Mouse (Mus musculus) embryonic facial prominence, embryonic 12.5 days (tissue): ENCODE measurements around the gene Mcts2. TPM values are rescaled to one million over a fixed set of nuclear protein-coding genes. Genes with fewer than 3 reads are reported as not detected.
A peak's percentile ranks its signal among the peaks of the same experiment; 100 is the strongest.

Experiments used
- ATAC-seq: fragments of 200-750 bp; cut with Nextera tagmentation; 2 replicates; pipeline ENCODE4 v1.8.0; 2017; ENCODE audit not compliant: insufficient number of reproducible peaks, insufficient read depth, low FRiP score, low TSS enrichment
- H3K27ac ChIP-seq: fragments of 300-500 bp; sonication (generic); 2 replicates; pipeline ENCODE4 v1.5.1; 2016; ENCODE audit warnings: mild to moderate bottlenecking
- H3K27me3 ChIP-seq: fragments of 300-500 bp; sonication (generic); 2 replicates; pipeline ENCODE4 v1.6.1; 2016; ENCODE audit warnings: mild to moderate bottlenecking, moderate library complexity
- H3K36me3 ChIP-seq: fragments of 300-500 bp; sonication (generic); 2 replicates; pipeline ENCODE4 v1.6.1; 2016; ENCODE audit warnings: mild to moderate bottlenecking
- H3K4me1 ChIP-seq: fragments of 300-500 bp; sonication (generic); 2 replicates; pipeline ENCODE4 v1.6.1; 2016
- H3K4me2 ChIP-seq: fragments of 300-500 bp; sonication (generic); replicated peaks from 2 replicates; pipeline ENCODE4 v1.6.1; 2016; ENCODE audit warnings: mild to moderate bottlenecking, moderate library complexity
- H3K4me3 ChIP-seq: fragments of 300-500 bp; sonication (generic); 2 replicates; pipeline ENCODE4 v1.5.1; 2016; ENCODE audit warnings: mild to moderate bottlenecking
- H3K9ac ChIP-seq: fragments of 300-500 bp; sonication (generic); 2 replicates; pipeline ENCODE4 v1.6.1; 2016; ENCODE audit warnings: mild to moderate bottlenecking, moderate library complexity
- H3K9me3 ChIP-seq: fragments of 300-500 bp; sonication (generic); 2 replicates; pipeline ENCODE4 v1.6.1; 2016; ENCODE audit warnings: mild to moderate bottlenecking, moderate library complexity
- WGBS: fragments of 180-500 bp; shearing (Covaris S2); methylation state at CpG from one replicate; pipeline ENCODE4 v1.1.7; 2016; 5-methylcytosine and 5-hydroxymethylcytosine counted together
- polyA plus RNA-seq: library from polyadenylated mRNA; unstranded; fragments of >200 nt; fragmentation: Nextera tagmentation; extraction: Ambion mirVana; gene quantifications from 2 replicates; pipeline ENCODE4 v1.2.1, GENCODE M21; 2016

The Mcts2 gene
- polyA plus RNA-seq, 1 experiment from 2014 or later = 38.9 TPM

GRCm38 (mm10) chr2:152705993-152706571 is 19.2 kb downstream of the Mcts2 start:
- 0 out of 2 replicates have a peak overlapping the region, but pooled peaks have one; percentile 15 for H3K9ac ChIP-seq
- no peaks in the 10 kb centered on the region for H3K27me3 ChIP-seq
- H3K4me1 ChIP-seq = peaks cover 30% of the 10 kb centered on the region
- H3K9me3 ChIP-seq = no peaks in the 10 kb centered on the region
- peak overlapping the region; percentile 96 for H3K27ac ChIP-seq
- ATAC-seq = peak; percentile 53
- H3K4me2 ChIP-seq = 0 out of 2 replicates have a peak overlapping the region, but pooled peaks have one; percentile 1
- no peak overlapping the region for H3K4me3 ChIP-seq
- 38% methylated on average over 22 of the region's 22 CpGs for WGBS
- peaks cover 49% of the 10 kb centered on the region for H3K36me3 ChIP-seq

GRCm38 (mm10) chr2:152707186-152707585 is 20.4 kb downstream of the Mcts2 start:
- 21% methylated on average over 7 of the region's 7 CpGs for WGBS
- no peak for ATAC-seq
- peaks cover 30% of the 10 kb centered on the region for H3K4me1 ChIP-seq

GRCm38 (mm10) chr2:152707627-152708026 is 20.8 kb downstream of the Mcts2 start:
- Histone ChIP-seq H3K36me3 (peaks cover 33% of the 10 kb centered on the region), H3K4me2 (peak overlapping the region; percentile 59), H3K4me1 (peaks cover 30% of the 10 kb centered on the region), H3K4me3 (peak overlapping the region; percentile 36), H3K27me3 (no peaks in the 10 kb centered on the region), H3K9ac (peak overlapping the region; percentile 64), H3K9me3 (no peaks in the 10 kb centered on the region), H3K27ac (peak overlapping the region; percentile 96)
- peak; percentile 89 for ATAC-seq
- WGBS = 3% methylated on average over 28 of the region's 31 CpGs

More at GRCm38 (mm10) chr2:152707186-152707585, 20.4 kb downstream of the Mcts2 start:
- Histone ChIP-seq H3K27me3 (no peaks in the 10 kb centered on the region), H3K4me3 (peak overlapping the region; percentile 36), H3K4me2 (peak overlapping the region; percentile 59), H3K36me3 (peaks cover 38% of the 10 kb centered on the region), H3K9me3 (no peaks in the 10 kb centered on the region), H3K9ac (peak overlapping the region; percentile 64), H3K27ac (peak overlapping the region; percentile 96)

GRCm38 (mm10) chr2:152709066-152709465 is 22.2 kb downstream of the Mcts2 start:
- WGBS = 87% methylated on average over 5 of the region's 5 CpGs
- H3K27ac ChIP-seq = no peak overlapping the region
- no peak for ATAC-seq

GRCm38 (mm10) chr2:152716241-152716772 is 29.5 kb downstream of the Mcts2 start:
- Histone ChIP-seq H3K36me3 (no peaks in the 10 kb centered on the region), H3K4me2 (no peak overlapping the region), H3K9me3 (no peaks in the 10 kb centered on the region), H3K27ac (no peak overlapping the region), H3K27me3 (no peaks in the 10 kb centered on the region), H3K4me1 (0 out of 2 replicates have a peak, but pooled peaks cover 4% of the 10 kb centered on the region), H3K4me3 (no peak overlapping the region), H3K9ac (no peak overlapping the region)
- 73% methylated on average over 6 of the region's 6 CpGs for WGBS
- no peak for ATAC-seq

More at GRCm38 (mm10) chr2:152709066-152709465, 22.2 kb downstream of the Mcts2 start:
- Histone ChIP-seq H3K9me3 (no peaks in the 10 kb centered on the region), H3K4me3 (no peak overlapping the region), H3K36me3 (peaks cover 20% of the 10 kb centered on the region), H3K4me2 (no peak overlapping the region), H3K9ac (no peak overlapping the region), H3K4me1 (peaks cover 30% of the 10 kb centered on the region), H3K27me3 (no peaks in the 10 kb centered on the region)

GRCm38 (mm10) chr2:152717652-152718051 is 30.8 kb downstream of the Mcts2 start:
- 66% methylated on average over 11 of the region's 11 CpGs for WGBS
- no peaks in the 10 kb centered on the region for H3K9me3 ChIP-seq
- H3K27me3 ChIP-seq = no peaks in the 10 kb centered on the region
- no peak for ATAC-seq
- no peak overlapping the region for H3K4me2 ChIP-seq
- 0 out of 2 replicates have a peak, but pooled peaks cover 4% of the 10 kb centered on the region for H3K4me1 ChIP-seq
- no peak overlapping the region for H3K4me3 ChIP-seq
- peak overlapping the region; percentile 23; the same call in 1 of the 2 replicates for H3K27ac ChIP-seq
- H3K9ac ChIP-seq = no peak overlapping the region
- no peaks in the 10 kb centered on the region for H3K36me3 ChIP-seq

GRCm38 (mm10) chr2:152718076-152718475 is 31.2 kb downstream of the Mcts2 start:
- WGBS = 45% methylated on average over 6 of the region's 6 CpGs
- Histone ChIP-seq H3K27ac (no peak overlapping the region), H3K4me2 (no peak overlapping the region)

GRCm38 (mm10) chr2:152723651-152724331 is 37.0 kb downstream of the Mcts2 start:
- ATAC-seq = peak; percentile 73; the same call in 1 of the 2 replicates
- peak overlapping the region; percentile 60 for H3K9ac ChIP-seq
- peak overlapping the region; percentile 72 for H3K4me2 ChIP-seq
- no peaks in the 10 kb centered on the region for H3K27me3 ChIP-seq
- WGBS = 3% methylated on average over 37 of the region's 37 CpGs
- no peaks in the 10 kb centered on the region for H3K9me3 ChIP-seq
- peaks cover 38% of the 10 kb centered on the region for H3K4me1 ChIP-seq
- peak overlapping the region; percentile 29 for H3K4me3 ChIP-seq
- H3K27ac ChIP-seq = 0 out of 2 replicates have a peak overlapping the region, but pooled peaks have one; percentile 46
- no peaks in the 10 kb centered on the region for H3K36me3 ChIP-seq

More at GRCm38 (mm10) chr2:152718076-152718475, 31.2 kb downstream of the Mcts2 start:
- no peak overlapping the region for H3K4me3 ChIP-seq
- 0 out of 2 replicates have a peak, but pooled peaks cover 4% of the 10 kb centered on the region for H3K4me1 ChIP-seq
- H3K9ac ChIP-seq = no peak overlapping the region
- H3K36me3 ChIP-seq = no peaks in the 10 kb centered on the region
- H3K27me3 ChIP-seq = no peaks in the 10 kb centered on the region
- peak; percentile 53; the same call in 1 of the 2 replicates for ATAC-seq
- no peaks in the 10 kb centered on the region for H3K9me3 ChIP-seq

- H3K4me1 ChIP-seq = peaks cover 44% of the 10 kb centered on the region
These were observed 37.5 kb downstream of the Mcts2 start for GRCm38 (mm10) chr2:152724332-152724723.

GRCm38 (mm10) chr2:152725178-152725750 is 38.4 kb downstream of the Mcts2 start:
- no peak overlapping the region for H3K9ac ChIP-seq
- 67% methylated on average over 15 of the region's 15 CpGs for WGBS
- no peak overlapping the region for H3K27ac ChIP-seq
- H3K4me3 ChIP-seq = no peak overlapping the region
- H3K4me2 ChIP-seq = no peak overlapping the region
- H3K4me1 ChIP-seq = peaks cover 53% of the 10 kb centered on the region
- no peaks in the 10 kb centered on the region for H3K9me3 ChIP-seq
- H3K36me3 ChIP-seq = no peaks in the 10 kb centered on the region
- no peak for ATAC-seq
- H3K27me3 ChIP-seq = no peaks in the 10 kb centered on the region

More at GRCm38 (mm10) chr2:152724332-152724723, 37.5 kb downstream of the Mcts2 start:
- Histone ChIP-seq H3K27me3 (no peaks in the 10 kb centered on the region), H3K27ac (0 out of 2 replicates have a peak overlapping the region, but pooled peaks have one; percentile 46), H3K9me3 (no peaks in the 10 kb centered on the region), H3K4me3 (peak overlapping the region; percentile 29; the same call in 1 of the 2 replicates), H3K9ac (peak overlapping the region; percentile 60), H3K4me2 (peak overlapping the region; percentile 72), H3K36me3 (no peaks in the 10 kb centered on the region)
- WGBS = 66% methylated on average over 3 of the region's 3 CpGs
- no peak for ATAC-seq

- H3K27ac ChIP-seq = no peak overlapping the region
- H3K4me2 ChIP-seq = no peak overlapping the region
- no peak for ATAC-seq
- H3K4me3 ChIP-seq = no peak overlapping the region
- H3K27me3 ChIP-seq = no peaks in the 10 kb centered on the region
- H3K4me1 ChIP-seq = peaks cover 55% of the 10 kb centered on the region
- no peaks in the 10 kb centered on the region for H3K36me3 ChIP-seq
- H3K9ac ChIP-seq = no peak overlapping the region
- no peaks in the 10 kb centered on the region for H3K9me3 ChIP-seq
- 74% methylated on average over 6 of the region's 6 CpGs for WGBS
These were observed 39.4 kb downstream of the Mcts2 start for GRCm38 (mm10) chr2:152726213-152726612.
